Mouse (Mus musculus): ENCODE results near the gene Prmt9. TPM values are rescaled to one million over a fixed set of nuclear protein-coding genes. Genes with fewer than 3 reads are reported as not detected.

Prmt9 gene
- polyA plus RNA-seq, 1 experiment from 2014 or later, result 23.0 TPM

- Histone ChIP-seq H3K4me1 (no peaks in the 10 kb centered on the region), H3K4me3 (no peak overlapping the region), H3K27ac (no peak overlapping the region), H3K27me3 (replicated peaks) (no peaks in the 10 kb centered on the region), H3K9ac (no peak overlapping the region), H3K36me3 (no peaks in the 10 kb centered on the region), H3K4me2 (replicated peaks) (no peak overlapping the region), H3K9me3 (no peaks in the 10 kb centered on the region)
- WGBS, result 92% methylated on average over 1 of the region's 1 CpGs
- no peak for ATAC-seq (ENCODE audit: low FRiP score, low read depth)
These were observed 10.9 kb upstream of the Prmt9 start for GRCm38 (mm10) chr8:77538256-77538655.

GRCm38 (mm10) chr8:77543152-77543777 is 5.9 kb upstream of the Prmt9 start:
- no peaks in the 10 kb centered on the region for H3K4me1 ChIP-seq
- no peaks in the 10 kb centered on the region for H3K9me3 ChIP-seq
- ATAC-seq (ENCODE audit: low FRiP score, low read depth), result no peak
- H3K27me3 ChIP-seq (replicated peaks), result no peaks in the 10 kb centered on the region
- H3K36me3 ChIP-seq, result no peaks in the 10 kb centered on the region
- H3K9ac ChIP-seq, result no peak overlapping the region
- WGBS, result 89% methylated on average over 6 of the region's 6 CpGs
- no peak overlapping the region for H3K4me3 ChIP-seq
- no peak overlapping the region for H3K27ac ChIP-seq
- H3K4me2 ChIP-seq (replicated peaks), result no peak overlapping the region

- no peak overlapping the region for H3K9ac ChIP-seq
These were observed 4.8 kb upstream of the Prmt9 start for GRCm38 (mm10) chr8:77544428-77544827.

GRCm38 (mm10) chr8:77545616-77546015 is 3.6 kb upstream of the Prmt9 start:
- no peaks in the 10 kb centered on the region for H3K27me3 ChIP-seq (replicated peaks)
- H3K36me3 ChIP-seq, result no peaks in the 10 kb centered on the region
- H3K27ac ChIP-seq, result no peak overlapping the region
- no peak for ATAC-seq (ENCODE audit: low FRiP score, low read depth)
- H3K4me1 ChIP-seq, result 0 out of 2 replicates have a peak, but pooled peaks cover under 1% of the 10 kb centered on the region
- no peak overlapping the region for H3K9ac ChIP-seq
- 90% methylated on average over 4 of the region's 4 CpGs for WGBS
- no peak overlapping the region for H3K4me2 ChIP-seq (replicated peaks)
- no peak overlapping the region for H3K4me3 ChIP-seq
- H3K9me3 ChIP-seq, result no peaks in the 10 kb centered on the region

More at GRCm38 (mm10) chr8:77544428-77544827, 4.8 kb upstream of the Prmt9 start:
- Histone ChIP-seq H3K4me1 (no peaks in the 10 kb centered on the region), H3K27ac (no peak overlapping the region), H3K4me2 (replicated peaks) (no peak overlapping the region), H3K9me3 (no peaks in the 10 kb centered on the region), H3K27me3 (replicated peaks) (no peaks in the 10 kb centered on the region), H3K4me3 (no peak overlapping the region), H3K36me3 (no peaks in the 10 kb centered on the region)
- no peak for ATAC-seq (ENCODE audit: low FRiP score, low read depth)
- WGBS, result 71% methylated on average over 3 of the region's 3 CpGs

DNA sequence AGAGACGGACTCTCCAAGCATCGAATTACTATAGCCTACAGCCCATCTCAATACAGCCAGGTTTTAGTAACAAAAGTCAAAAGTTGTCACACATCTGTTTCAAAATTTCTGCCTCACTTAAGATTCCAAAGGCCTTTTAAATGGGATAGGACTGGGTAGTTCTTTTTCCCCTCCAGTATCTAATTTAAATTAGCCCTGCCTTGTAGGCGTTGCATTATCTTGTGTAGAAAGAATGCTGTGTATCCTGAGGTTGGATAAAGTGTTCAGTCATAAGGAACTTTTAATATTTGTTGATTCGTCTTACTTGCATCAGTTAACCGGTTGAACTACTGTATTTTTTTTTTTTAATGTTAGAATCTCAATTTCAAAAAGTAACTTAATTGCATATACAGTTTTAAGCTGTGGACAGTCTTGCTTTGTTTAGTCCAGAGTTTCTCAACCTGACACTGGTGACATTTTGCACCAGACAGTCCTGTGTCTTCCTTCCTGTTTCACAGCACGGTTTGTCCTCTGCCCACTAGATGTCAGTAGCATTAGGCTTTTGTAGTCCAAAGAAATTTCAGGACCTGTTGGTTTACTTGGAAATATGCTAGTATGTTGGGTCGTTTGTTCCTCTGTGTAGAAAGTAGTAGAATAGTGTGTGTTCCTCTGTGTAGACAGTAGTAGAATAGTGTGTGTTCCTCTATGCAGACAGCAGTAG is 834 bp downstream of the Prmt9 start:
- Histone ChIP-seq H3K4me2 (replicated peaks) (peak overlapping the region; percentile 78), H3K4me1 (peaks cover 8% of the 10 kb centered on the region; the same call in 1 of the 2 replicates), H3K9me3 (no peaks in the 10 kb centered on the region), H3K27me3 (replicated peaks) (no peaks in the 10 kb centered on the region), H3K4me3 (peak overlapping the region; percentile 76), H3K36me3 (peaks cover 26% of the 10 kb centered on the region), H3K9ac (peak overlapping the region; percentile 92), H3K27ac (no peak overlapping the region)
- no peak; the same call in 1 of the 2 replicates for ATAC-seq (ENCODE audit: low FRiP score, low read depth)
- WGBS, result 25% methylated on average over 7 of the region's 7 CpGs

- peaks cover 45% of the 10 kb centered on the region for H3K36me3 ChIP-seq
- no peaks in the 10 kb centered on the region for H3K27me3 ChIP-seq (replicated peaks)
- no peak overlapping the region for H3K9ac ChIP-seq
- H3K4me3 ChIP-seq, result no peak overlapping the region
- WGBS, result 98% methylated on average over 3 of the region's 3 CpGs
- no peak overlapping the region for H3K27ac ChIP-seq
- ATAC-seq (ENCODE audit: low FRiP score, low read depth), result no peak
- H3K4me2 ChIP-seq (replicated peaks), result no peak overlapping the region
- H3K4me1 ChIP-seq, result peaks cover 8% of the 10 kb centered on the region; the same call in 1 of the 2 replicates
- no peaks in the 10 kb centered on the region for H3K9me3 ChIP-seq
These were observed 3.3 kb downstream of the Prmt9 start for GRCm38 (mm10) chr8:77552491-77552890.

- Histone ChIP-seq H3K27ac (no peak overlapping the region), H3K9ac (no peak overlapping the region), H3K4me1 (no peaks in the 10 kb centered on the region), H3K4me2 (replicated peaks) (no peak overlapping the region), H3K9me3 (no peaks in the 10 kb centered on the region), H3K4me3 (no peak overlapping the region), H3K27me3 (replicated peaks) (no peaks in the 10 kb centered on the region), H3K36me3 (peaks cover 68% of the 10 kb centered on the region)
- ATAC-seq (ENCODE audit: low FRiP score, low read depth), result no peak
- 94% methylated on average over 3 of the region's 3 CpGs for WGBS
These were observed 12.2 kb downstream of the Prmt9 start for GRCm38 (mm10) chr8:77561441-77561840.

GRCm38 (mm10) chr8:77574229-77574628 is 25.0 kb downstream of the Prmt9 start:
- no peaks in the 10 kb centered on the region for H3K4me1 ChIP-seq
- H3K27ac ChIP-seq, result no peak overlapping the region
- 90% methylated on average over 5 of the region's 5 CpGs for WGBS
- no peak for ATAC-seq (ENCODE audit: low FRiP score, low read depth)
- H3K4me3 ChIP-seq, result no peak overlapping the region
- no peak overlapping the region for H3K9ac ChIP-seq
- no peaks in the 10 kb centered on the region for H3K27me3 ChIP-seq (replicated peaks)
- H3K4me2 ChIP-seq (replicated peaks), result no peak overlapping the region
- H3K9me3 ChIP-seq, result no peaks in the 10 kb centered on the region
- peaks cover 32% of the 10 kb centered on the region for H3K36me3 ChIP-seq

DNA sequence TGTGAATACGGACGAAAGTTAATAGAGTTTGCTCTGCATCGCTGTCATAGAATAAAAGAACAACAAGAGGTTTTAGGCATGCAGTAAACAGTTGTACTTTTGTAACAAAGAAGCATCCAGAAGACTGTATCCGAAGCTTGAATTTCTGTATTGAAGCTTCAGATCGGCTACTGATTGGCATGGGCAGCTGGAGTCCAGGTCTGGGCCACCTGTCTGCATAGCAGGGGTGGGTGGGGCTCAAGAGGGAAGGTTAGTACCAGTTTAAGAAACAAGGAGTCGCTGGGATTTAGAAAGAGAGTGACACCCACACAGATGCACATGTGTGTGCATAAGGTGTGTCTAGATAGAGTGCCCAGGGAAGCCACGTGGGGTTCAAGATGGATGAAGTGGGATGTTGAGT is 28.5 kb downstream of the Prmt9 start:
- Histone ChIP-seq H3K27ac (no peak overlapping the region), H3K36me3 (peaks cover 50% of the 10 kb centered on the region), H3K9me3 (no peaks in the 10 kb centered on the region), H3K4me3 (no peak overlapping the region), H3K9ac (no peak overlapping the region), H3K27me3 (replicated peaks) (no peaks in the 10 kb centered on the region), H3K4me2 (replicated peaks) (no peak overlapping the region), H3K4me1 (no peaks in the 10 kb centered on the region)
- 92% methylated on average over 7 of the region's 7 CpGs for WGBS
- no peak for ATAC-seq (ENCODE audit: low FRiP score, low read depth)

GRCm38 (mm10) chr8:77584174-77584573 is 35.0 kb downstream of the Prmt9 start:
- Histone ChIP-seq H3K9me3 (no peaks in the 10 kb centered on the region), H3K36me3 (peaks cover 33% of the 10 kb centered on the region), H3K27ac (no peak overlapping the region), H3K4me3 (no peak overlapping the region), H3K4me1 (no peaks in the 10 kb centered on the region), H3K4me2 (replicated peaks) (no peak overlapping the region), H3K9ac (no peak overlapping the region), H3K27me3 (replicated peaks) (no peaks in the 10 kb centered on the region)
- ATAC-seq (ENCODE audit: low FRiP score, low read depth), result no peak
- 91% methylated on average over 4 of the region's 4 CpGs for WGBS

GRCm38 (mm10) chr8:77609621-77610020 is 60.4 kb downstream of the Prmt9 start:
- Histone ChIP-seq H3K9ac (peak overlapping the region; percentile 65), H3K4me3 (peak overlapping the region; percentile 74), H3K9me3 (no peaks in the 10 kb centered on the region), H3K4me2 (replicated peaks) (peak overlapping the region; percentile 76), H3K27me3 (replicated peaks) (no peaks in the 10 kb centered on the region), H3K4me1 (peaks cover 5% of the 10 kb centered on the region; the same call in 1 of the 2 replicates), H3K36me3 (peaks cover 9% of the 10 kb centered on the region), H3K27ac (no peak overlapping the region)
- no peak for ATAC-seq (ENCODE audit: low FRiP score, low read depth)
- 7% methylated on average over 7 of the region's 7 CpGs for WGBS

DNA sequence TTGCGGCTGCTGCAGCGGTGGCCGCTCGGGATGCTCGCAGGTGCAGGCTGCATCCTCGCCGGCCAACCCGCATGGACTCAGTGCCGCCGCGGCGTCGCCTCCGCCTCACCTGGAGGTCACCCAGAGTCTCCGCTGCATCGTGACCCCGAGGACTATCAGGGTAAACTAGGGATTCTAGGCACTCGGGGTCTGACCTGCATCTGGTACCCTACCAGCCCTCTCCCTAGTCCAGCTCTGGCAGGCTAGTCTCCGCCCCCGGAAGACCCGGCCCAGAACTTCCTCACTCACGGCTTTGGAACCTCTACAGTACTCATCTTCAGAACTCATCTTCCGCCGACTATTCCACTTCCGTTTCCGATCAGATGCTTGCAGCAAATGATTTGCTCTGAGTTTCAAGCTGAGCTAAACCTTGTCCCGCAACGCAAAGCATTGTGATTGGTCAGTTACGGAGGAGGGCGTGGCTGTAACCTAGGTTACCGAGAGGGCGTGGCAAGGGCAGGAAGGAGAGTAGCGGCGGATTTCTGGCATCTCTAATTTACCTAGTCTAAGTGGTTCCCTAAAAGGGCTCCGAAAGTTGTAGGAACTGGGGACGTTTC is 61.3 kb downstream of the Prmt9 start, which contains the start of gene Tmem184c:
Tmem184c (minus strand) TSS at position 325 of the 596 bp plus-strand sequence.
- Histone ChIP-seq H3K27me3 (replicated peaks) (no peaks in the 10 kb centered on the region), H3K36me3 (peaks cover 4% of the 10 kb centered on the region), H3K9ac (peak within 1 kb of the TSS; percentile 65), H3K4me2 (replicated peaks) (peak within 1 kb of the TSS; percentile 76), H3K9me3 (no peaks in the 10 kb centered on the region), H3K27ac (peak within 1 kb of the TSS; percentile 51; the same call in 1 of the 2 replicates), H3K4me3 (peak within 1 kb of the TSS; percentile 74), H3K4me1 (peaks cover 5% of the 10 kb centered on the region; the same call in 1 of the 2 replicates)
- under 1% methylated on average over 36 of the region's 36 CpGs for WGBS
- ATAC-seq (ENCODE audit: low FRiP score, low read depth), result peak; percentile 99
